Mouse (Mus musculus): Measurements from ENCODE around the gene Gm16513. TPM values are rescaled to one million over a fixed set of nuclear protein-coding genes. Genes with fewer than 3 reads are reported as not detected.
"Not testable (repeated sequence)": the region's sequence is repeated elsewhere in the genome, so short reads cannot be mapped to it uniquely, and the experiment has no call there.

Gm16513 gene
- not detected in 2 replicates for polyA plus RNA-seq (2015; fragmentation: Nextera tagmentation; extraction: Ambion mirVana)

- no CpG with 5 or more reads among the region's 1 CpGs for WGBS (ENCODE audit: insufficient replicate concordance)
- not testable (repeated sequence) for H3K9ac ChIP-seq; ATAC-seq (ENCODE audit: low read depth); DNase-seq; H3K9me3 ChIP-seq (replicated peaks); H3K4me2 ChIP-seq; H3K27ac ChIP-seq; H3K27me3 ChIP-seq; H3K4me1 ChIP-seq (replicated peaks); H3K4me3 ChIP-seq (replicated peaks); H3K36me3 ChIP-seq
Measured at GRCm38 (mm10) chr5:95182324-95182723, at the start of gene Gm16513. Gm16513 (plus strand) TSS chr5:95182624.

Other genes with a start within 250 kb of the Gm16513 start
- gene Gm6367, start 194.0 kb upstream of the Gm16513 start, polyA plus RNA-seq (2015; fragmentation: Nextera tagmentation; extraction: Ambion mirVana): not detected in 2 replicates
- gene Gm7942, start 75.7 kb upstream of the Gm16513 start, polyA plus RNA-seq (2015; fragmentation: Nextera tagmentation; extraction: Ambion mirVana): not detected in 2 replicates
- gene Gm10424, start 90.1 kb downstream of the Gm16513 start, polyA plus RNA-seq (2015; fragmentation: Nextera tagmentation; extraction: Ambion mirVana): not detected in 2 replicates
- gene Gm3259, start 123.3 kb downstream of the Gm16513 start, polyA plus RNA-seq (2015; fragmentation: Nextera tagmentation; extraction: Ambion mirVana): not detected in 2 replicates

All from liver, embryonic 13.5 days (tissue).